Mouse (Mus musculus) liver, embryonic 14.5 days (tissue): ENCODE results near the gene Ghr.

Experiments used
- CTCF ChIP-seq: IDR thresholded peaks from 2 replicates; pipeline ENCODE4 v1.5.1; 2016; ENCODE audit warnings: antibody characterized with exemption, low read depth, control low read depth
- EP300 ChIP-seq: IDR thresholded peaks from 2 replicates; pipeline ENCODE4 v1.6.1; 2016; ENCODE audit warnings: antibody characterized with exemption, low read depth

GRCm38 (mm10) chr15:3277391-3277790 is 305.9 kb downstream of the Ghr start:
- no peak for TF ChIP-seq EP300
- TF ChIP-seq CTCF, result no peak; the same call in 1 of the 2 replicates
